Mouse (Mus musculus): ENCODE results near the gene Mcrip2.

DNA sequence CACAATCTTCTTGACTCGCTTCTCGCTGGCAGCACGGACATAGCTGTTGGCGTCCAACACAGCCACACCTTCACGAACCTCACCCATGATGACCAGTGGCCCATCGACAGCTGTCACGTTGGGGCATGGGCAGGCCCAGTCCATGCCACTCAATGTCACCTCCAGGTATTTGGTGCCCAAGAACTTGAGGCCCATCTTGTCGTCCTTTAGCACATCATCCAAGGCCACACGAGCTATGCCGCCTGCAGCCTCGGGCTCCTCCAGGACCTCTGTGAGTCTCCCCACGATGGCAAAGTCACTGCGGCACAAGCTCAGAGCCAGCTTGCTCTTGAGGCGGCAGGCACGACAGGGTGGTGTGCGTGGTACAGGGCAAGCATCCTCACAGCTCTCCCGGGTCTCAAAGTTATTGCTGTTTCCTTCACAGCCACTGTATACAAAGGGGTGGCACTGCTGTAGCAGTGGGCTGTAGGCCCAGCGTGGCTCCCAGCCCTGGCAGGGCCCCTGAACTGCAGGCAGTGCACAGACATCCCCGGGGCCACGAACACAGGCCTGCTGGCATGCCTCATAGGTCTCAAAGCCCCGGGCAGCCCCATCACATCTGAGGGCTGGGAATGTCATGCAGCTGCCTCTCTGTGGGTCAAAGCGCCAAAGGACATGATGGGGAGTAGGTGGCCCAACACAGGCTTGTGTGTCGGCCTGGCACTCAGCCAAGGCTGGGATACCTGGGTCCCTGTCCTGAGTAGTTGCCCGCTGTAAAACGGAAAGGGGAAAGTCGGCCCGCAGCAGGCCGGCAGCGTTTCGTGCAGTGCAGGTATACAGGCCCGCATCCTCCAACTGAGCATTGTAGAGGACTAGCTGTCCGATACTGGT lies 9.4 kb upstream of the Mcrip2 start:
- TF ChIP-seq CTCF (IDR thresholded peaks at IDR 0.05; ENCODE audit: low read depth) (no peak), EP300 (optimal IDR thresholded peaks at IDR 0.05) (no peak)
